Mouse (Mus musculus): Measurements from ENCODE around the gene Fbrsl1. TPM values are rescaled to one million over a fixed set of nuclear protein-coding genes. Genes with fewer than 3 reads are reported as not detected.
A peak's percentile ranks its signal among the peaks of the same experiment; 100 is the strongest.

The Fbrsl1 gene
- polyA plus RNA-seq, 1 experiment from 2014 or later, result 10.4 TPM

DNA sequence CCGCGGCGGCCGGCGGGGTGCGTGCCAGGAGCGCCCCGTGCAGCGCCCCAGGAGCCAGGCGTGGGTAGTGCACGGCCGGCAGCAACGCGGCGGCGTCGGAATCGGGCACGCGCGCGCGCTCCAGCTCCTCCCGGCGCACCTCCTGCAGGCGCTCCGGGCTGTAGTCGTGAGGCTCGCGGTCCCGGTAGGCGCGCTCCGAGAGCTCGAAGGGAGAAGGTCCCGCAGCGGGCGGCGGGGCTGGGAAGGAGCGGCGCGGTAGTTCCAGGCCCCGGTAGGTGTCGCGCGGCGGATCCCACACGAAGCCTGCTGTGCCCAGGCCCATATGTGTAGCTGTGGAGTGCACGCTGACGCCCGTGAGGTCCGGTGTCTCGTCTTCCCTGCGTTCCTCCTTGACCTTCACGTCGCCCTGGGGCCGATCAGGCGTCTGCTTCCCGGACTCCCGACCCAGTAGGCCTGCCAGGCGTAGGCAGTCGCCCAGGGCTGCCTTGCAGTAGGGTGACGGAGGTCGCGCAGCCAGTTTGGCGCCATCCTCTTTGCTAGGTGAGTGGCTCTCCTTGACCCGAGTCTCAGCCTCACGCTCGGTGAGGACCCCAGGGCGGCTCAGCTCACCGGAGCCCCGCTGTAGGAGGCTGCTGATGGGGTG, 85.0 kb downstream of the Fbrsl1 start:
- DNase-seq (ENCODE audit: low spot score), result peak; percentile 78

DNA sequence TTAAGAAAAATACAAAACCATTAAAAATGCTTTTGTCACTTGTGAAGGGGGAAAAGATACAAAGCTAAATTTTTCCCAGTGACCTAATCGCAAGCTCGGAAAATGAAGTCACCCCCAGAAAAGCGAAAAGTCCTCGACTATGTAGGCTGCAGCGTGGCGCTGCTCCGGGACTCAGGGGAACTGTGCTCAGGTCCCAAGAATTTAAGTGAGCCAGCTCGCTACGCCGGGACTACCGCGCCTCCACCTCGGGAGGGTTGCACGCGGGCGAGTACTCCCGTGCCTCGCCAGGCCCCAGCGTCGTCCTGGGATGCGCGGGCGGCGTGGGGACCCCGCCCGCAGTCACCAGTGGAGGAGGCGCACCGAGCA, 85.5 kb downstream of the Fbrsl1 start:
- DNase-seq (ENCODE audit: low spot score), result no peak

DNA sequence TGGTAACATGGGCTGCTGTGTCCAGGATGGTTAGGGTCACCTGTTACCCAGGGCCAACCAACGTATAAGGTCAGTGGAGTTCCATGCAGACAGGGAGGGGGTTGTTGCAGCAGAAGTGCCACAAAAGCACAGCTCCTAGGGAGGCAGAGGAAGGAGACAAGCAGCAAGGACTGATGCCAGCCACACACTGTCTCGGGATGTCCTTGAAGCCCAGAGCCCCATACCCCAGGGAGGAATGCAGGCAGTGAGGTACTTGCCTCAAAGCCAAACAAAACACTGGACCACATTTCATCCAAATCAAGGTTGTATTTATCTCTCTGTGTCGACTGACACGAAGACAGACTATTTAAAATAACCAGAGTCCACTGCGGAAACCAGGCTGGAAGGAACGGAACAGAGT, 86.8 kb downstream of the Fbrsl1 start:
- no peak for DNase-seq (ENCODE audit: low spot score)

DNA sequence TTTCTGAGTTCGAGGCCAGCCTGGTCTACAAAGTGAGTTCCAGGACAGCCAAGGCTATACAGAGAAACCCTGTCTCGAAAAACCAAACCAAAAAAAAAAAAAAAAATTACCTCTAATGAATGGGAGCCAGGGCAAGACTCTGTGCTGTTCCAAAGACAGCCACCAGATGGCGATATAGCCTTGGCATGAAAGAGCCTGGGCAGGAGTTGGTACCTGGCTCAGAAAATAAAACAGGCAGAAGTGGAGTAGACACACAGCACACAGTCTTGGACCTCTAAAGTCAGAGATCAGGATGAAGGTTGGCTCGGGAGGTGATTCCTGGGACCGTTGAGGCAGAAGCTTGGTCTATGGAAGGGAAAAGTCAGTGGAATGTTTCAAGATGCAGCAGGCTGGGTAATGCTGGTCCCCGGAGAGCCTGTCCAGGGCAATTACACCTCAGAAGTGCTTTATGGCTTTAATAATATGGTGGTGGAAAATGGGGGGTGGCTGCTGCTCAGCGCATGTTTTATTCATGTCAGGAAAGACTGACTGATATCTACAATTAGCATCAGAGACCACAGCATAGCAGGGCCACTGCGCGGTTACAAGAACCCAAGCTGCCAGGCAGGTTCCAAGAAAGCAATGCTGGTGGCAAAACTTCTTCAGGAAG, 90.6 kb downstream of the Fbrsl1 start:
- DNase-seq (ENCODE audit: low spot score), result peak; percentile 81

- DNase-seq (ENCODE audit: low spot score), result peak; percentile 55
These were observed 93.6 kb downstream of the Fbrsl1 start for GRCm38 (mm10) chr5:110354716-110355115.

DNA sequence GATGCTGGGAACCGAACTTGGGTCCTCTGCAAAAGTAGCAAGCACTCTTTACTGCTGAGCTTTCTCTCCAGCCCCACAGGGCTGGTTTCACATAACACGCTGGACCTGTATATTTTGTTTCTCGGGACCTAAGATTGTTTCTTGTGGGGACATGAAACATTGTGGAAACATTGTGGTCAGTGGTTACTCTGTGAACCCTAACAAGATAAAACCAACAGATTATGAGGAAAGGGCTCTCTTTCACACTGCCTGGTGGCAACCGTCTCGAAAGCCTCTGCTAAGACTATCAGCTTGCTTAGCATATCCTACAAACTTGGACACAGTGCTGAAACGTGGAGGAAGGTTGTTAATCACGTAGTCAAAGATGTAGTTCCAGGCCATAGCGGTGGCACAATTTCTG, 101.3 kb downstream of the Fbrsl1 start:
- no peak for DNase-seq (ENCODE audit: low spot score)

DNA sequence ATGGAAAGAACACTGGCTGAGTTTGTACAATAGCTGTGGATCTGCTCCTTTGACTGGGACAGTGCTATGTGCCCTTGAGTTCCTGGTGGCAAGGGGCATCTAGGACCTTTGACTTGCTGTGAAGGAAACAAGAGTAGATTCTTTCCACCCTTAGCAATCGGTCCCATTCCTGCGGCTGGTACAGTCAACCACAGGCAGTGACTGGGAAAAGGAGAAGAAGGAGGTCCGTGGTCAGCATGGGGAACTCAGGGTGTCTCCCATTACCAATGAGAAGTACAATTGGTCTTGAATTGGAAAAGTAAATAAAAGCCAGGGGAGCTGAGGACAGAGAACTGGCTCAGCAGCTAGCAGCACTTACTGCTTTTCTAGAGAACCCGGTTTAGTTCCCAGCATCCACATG, 102.8 kb downstream of the Fbrsl1 start:
- DNase-seq (ENCODE audit: low spot score), result no peak

DNA sequence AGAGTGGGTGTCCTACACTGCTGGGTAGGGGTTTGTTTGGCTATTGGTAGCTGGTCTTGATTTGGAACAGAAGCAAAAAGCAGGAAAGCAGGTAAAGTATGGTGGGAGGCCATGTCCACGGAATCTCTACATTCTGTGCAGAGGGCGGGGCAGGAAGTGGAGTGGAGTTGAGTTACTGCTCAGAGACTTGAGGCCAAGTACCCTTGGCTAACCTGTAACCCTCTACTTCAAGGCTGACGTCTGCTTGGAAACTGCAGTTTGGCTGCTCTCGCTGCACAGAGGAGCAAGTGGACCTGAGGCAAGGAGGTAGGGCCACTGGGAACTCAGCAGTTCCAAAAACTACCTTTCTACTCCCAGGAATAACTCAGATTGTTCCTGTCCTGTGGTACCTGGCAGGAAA, 103.8 kb downstream of the Fbrsl1 start, which contains the start of gene Lrcol1:
TSS of gene Lrcol1 (plus strand) at position 207 of the 400 bp plus-strand sequence.
- DNase-seq (ENCODE audit: low spot score), result no peak

- peak; percentile 41 for DNase-seq (ENCODE audit: low spot score)
These were observed 105.5 kb downstream of the Fbrsl1 start, which contains the start of gene P2rx2 for GRCm38 (mm10) chr5:110342648-110343284. Gene P2rx2 (minus strand): TSS chr5:110343212.

DNA sequence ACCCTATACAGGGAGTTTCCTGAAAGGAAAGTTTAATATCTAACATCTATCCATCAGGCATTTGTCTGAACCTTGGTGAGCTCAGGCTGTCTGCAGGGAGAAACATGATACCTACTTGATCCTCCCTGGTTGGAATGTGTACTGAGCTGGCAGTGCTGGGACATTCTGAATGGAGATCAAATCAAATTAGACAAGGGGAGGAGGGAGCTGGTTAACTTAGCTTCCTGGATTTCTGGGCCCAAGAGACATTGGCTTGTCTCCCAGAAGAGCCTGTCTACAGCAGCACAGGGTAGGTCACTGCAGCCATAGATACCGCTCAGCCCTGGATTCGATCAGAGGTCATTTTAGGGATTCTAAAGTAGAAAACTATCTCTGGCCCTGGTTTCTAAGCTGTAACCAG, 109.5 kb downstream of the Fbrsl1 start:
- no peak for DNase-seq (ENCODE audit: low spot score)

- no peak for DNase-seq (ENCODE audit: low spot score)
These were observed 117.8 kb downstream of the Fbrsl1 start for GRCm38 (mm10) chr5:110330508-110330907.

DNA sequence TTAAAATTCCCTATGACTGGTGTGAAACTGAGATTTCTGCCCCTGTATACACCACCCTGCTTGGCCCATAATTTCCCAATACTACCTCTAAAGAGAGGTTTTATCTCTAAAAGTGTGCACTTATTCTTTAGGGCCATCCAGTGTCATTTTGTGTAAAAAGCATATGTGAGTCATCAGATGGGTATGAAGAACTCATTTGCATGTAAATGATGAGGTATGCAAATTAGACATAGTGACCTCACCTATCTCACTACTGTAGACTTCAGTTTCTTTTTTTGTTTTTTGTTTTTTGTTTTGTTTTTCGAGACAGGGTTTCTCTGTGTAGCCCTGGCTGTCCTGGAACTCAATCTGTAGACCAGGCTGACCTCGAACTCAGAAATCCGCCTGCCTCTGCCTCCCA, 135.2 kb downstream of the Fbrsl1 start:
- no peak for DNase-seq (ENCODE audit: low spot score)

Other genes starting within 250 kb of the Fbrsl1 start
- gene Ankle2, start 217.5 kb downstream of the Fbrsl1 start, polyA plus RNA-seq (2015; fragmentation: Nextera tagmentation; extraction: Ambion mirVana), result 22.9 and 26.4 TPM in 2 replicates
- gene Pgam5, start 178.6 kb downstream of the Fbrsl1 start, polyA plus RNA-seq (2015; fragmentation: Nextera tagmentation; extraction: Ambion mirVana), result 64.7 and 67.4 TPM in 2 replicates
- gene Pxmp2, start 162.3 kb downstream of the Fbrsl1 start, polyA plus RNA-seq (2015; fragmentation: Nextera tagmentation; extraction: Ambion mirVana), result 7.6 and 9.1 TPM in 2 replicates
- 20.0 and 21.0 TPM in 2 replicates for gene Pole, start 162.2 kb downstream of the Fbrsl1 start, polyA plus RNA-seq (2015; fragmentation: Nextera tagmentation; extraction: Ambion mirVana)
- gene P2rx2, start 105.3 kb downstream of the Fbrsl1 start, polyA plus RNA-seq (2015; fragmentation: Nextera tagmentation; extraction: Ambion mirVana), result 0.12 and 0.41 TPM in 2 replicates
- gene Lrcol1, start 103.8 kb downstream of the Fbrsl1 start, polyA plus RNA-seq (2015; fragmentation: Nextera tagmentation; extraction: Ambion mirVana), result 1.2 and 1.3 TPM in 2 replicates
- 0.46 and 0.53 TPM in 2 replicates for gene Galnt9, start 95.9 kb upstream of the Fbrsl1 start, polyA plus RNA-seq (2015; fragmentation: Nextera tagmentation; extraction: Ambion mirVana)
- 54.5 and 55.8 TPM in 2 replicates for gene Noc4l, start 204.9 kb upstream of the Fbrsl1 start, polyA plus RNA-seq (2015; fragmentation: Nextera tagmentation; extraction: Ambion mirVana)
- 22.9 and 23.0 TPM in 2 replicates for gene Ddx51, start 204.9 kb upstream of the Fbrsl1 start, polyA plus RNA-seq (2015; fragmentation: Nextera tagmentation; extraction: Ambion mirVana)